Mouse (Mus musculus): ENCODE data around the gene Kcna2.

DNA sequence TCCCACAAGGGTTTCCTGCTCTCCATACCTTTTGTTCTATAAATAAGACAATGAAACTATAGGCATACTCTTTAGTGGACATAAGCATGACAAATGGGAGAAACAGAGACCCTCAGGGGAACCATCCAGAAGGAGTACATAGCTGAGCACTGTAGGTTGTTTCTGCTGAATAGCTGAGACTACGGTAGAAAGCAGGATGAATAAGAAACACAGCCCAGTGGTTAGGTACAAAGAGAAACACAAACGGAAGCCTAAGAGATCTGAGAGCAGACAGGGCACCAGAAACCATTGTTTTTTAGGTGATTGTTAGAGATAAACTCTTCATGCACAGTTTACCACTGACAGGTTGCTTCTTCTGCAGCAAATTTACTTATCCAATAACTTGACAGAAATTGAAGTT, 1.1 kb upstream of the Kcna2 start:
- TF ChIP-seq CTCF (IDR thresholded peaks at IDR 0.05; ENCODE audit: control insufficient read depth, insufficient read depth, low read length): no peak
- no peak for TF ChIP-seq POLR2A (IDR thresholded peaks at IDR 0.05; ENCODE audit: borderline replicate concordance, control insufficient read depth, low read depth, low read length)
